Mouse (Mus musculus): ENCODE measurements around the gene Usp19.
A peak's percentile ranks its signal among the peaks of the same experiment; 100 is the strongest.

Gene Usp19

GRCm38 (mm10) chr9:108490559-108491285, at the start of gene Usp19:
Gene Usp19 (plus strand): TSS chr9:108490602.
- peak; percentile 98 for DNase-seq (ENCODE audit: low spot score)

GRCm38 (mm10) chr9:108441236-108441919, 49.0 kb upstream of the Usp19 start:
- DNase-seq (ENCODE audit: low spot score), result no peak

- DNase-seq (ENCODE audit: low spot score), result no peak
These were observed 45.3 kb upstream of the Usp19 start for GRCm38 (mm10) chr9:108445125-108445524.

GRCm38 (mm10) chr9:108449860-108450259, 40.5 kb upstream of the Usp19 start:
- DNase-seq (ENCODE audit: low spot score), result peak; percentile 87

- peak; percentile 63 for DNase-seq (ENCODE audit: low spot score)
These were observed 39.9 kb upstream of the Usp19 start for GRCm38 (mm10) chr9:108450292-108451169.

- no peak for DNase-seq (ENCODE audit: low spot score)
These were observed 39.3 kb upstream of the Usp19 start for GRCm38 (mm10) chr9:108451170-108451493.

GRCm38 (mm10) chr9:108451519-108452160, 38.8 kb upstream of the Usp19 start:
- peak; percentile 30 for DNase-seq (ENCODE audit: low spot score)

- DNase-seq (ENCODE audit: low spot score), result peak; percentile 97
These were observed 38.0 kb upstream of the Usp19 start for GRCm38 (mm10) chr9:108452291-108452906.

GRCm38 (mm10) chr9:108452911-108453310, 37.5 kb upstream of the Usp19 start:
- no peak for DNase-seq (ENCODE audit: low spot score)

GRCm38 (mm10) chr9:108453458-108453857, 36.9 kb upstream of the Usp19 start:
- DNase-seq (ENCODE audit: low spot score), result no peak

GRCm38 (mm10) chr9:108454429-108454828, 36.0 kb upstream of the Usp19 start:
- no peak for DNase-seq (ENCODE audit: low spot score)

GRCm38 (mm10) chr9:108455747-108456571, 34.4 kb upstream of the Usp19 start:
- DNase-seq (ENCODE audit: low spot score), result no peak

- no peak for DNase-seq (ENCODE audit: low spot score)
These were observed 33.4 kb upstream of the Usp19 start for GRCm38 (mm10) chr9:108456953-108457352.

GRCm38 (mm10) chr9:108459939-108460318, 30.5 kb upstream of the Usp19 start:
- no peak for DNase-seq (ENCODE audit: low spot score)

GRCm38 (mm10) chr9:108460319-108461178, 29.9 kb upstream of the Usp19 start, which contains the start of gene Ccdc71:
Gene Ccdc71 (plus strand): TSS chr9:108460527.
- DNase-seq (ENCODE audit: low spot score), result peak; percentile 89

GRCm38 (mm10) chr9:108461181-108461631, 29.2 kb upstream of the Usp19 start, which contains the start of gene Klhdc8b:
Gene Klhdc8b (minus strand): TSS chr9:108461581.
- DNase-seq (ENCODE audit: low spot score), result peak; percentile 31

GRCm38 (mm10) chr9:108461675-108462074, 28.7 kb upstream of the Usp19 start:
- no peak for DNase-seq (ENCODE audit: low spot score)

- no peak for DNase-seq (ENCODE audit: low spot score)
These were observed 28.2 kb upstream of the Usp19 start for GRCm38 (mm10) chr9:108462192-108462591.

GRCm38 (mm10) chr9:108463713-108464112, 26.7 kb upstream of the Usp19 start:
- DNase-seq (ENCODE audit: low spot score), result no peak

GRCm38 (mm10) chr9:108466219-108466618, 24.2 kb upstream of the Usp19 start:
- DNase-seq (ENCODE audit: low spot score), result no peak
